Mouse (Mus musculus) hindbrain, embryonic 12.5 days (tissue): Measurements from ENCODE around the gene Col5a1. TPM values are rescaled to one million over a fixed set of nuclear protein-coding genes. Genes with fewer than 3 reads are reported as not detected.

Experiments
- ATAC-seq: fragments of 200-750 bp; cut with Nextera tagmentation; 2 replicates; pipeline ENCODE4 v1.8.0; 2017; ENCODE audit warnings: moderate TSS enrichment; ENCODE audit not compliant: low FRiP score
- H3K27ac ChIP-seq: fragments of 300-500 bp; sonication (generic); 2 replicates; pipeline ENCODE4 v1.5.1; 2016; ENCODE audit warnings: mild to moderate bottlenecking
- H3K27me3 ChIP-seq: fragments of 300-500 bp; sonication (generic); 2 replicates; pipeline ENCODE4 v1.6.1; 2016; ENCODE audit warnings: mild to moderate bottlenecking
- H3K36me3 ChIP-seq: fragments of 300-500 bp; sonication (generic); 2 replicates; pipeline ENCODE4 v1.6.1; 2016; ENCODE audit warnings: mild to moderate bottlenecking
- H3K4me1 ChIP-seq: fragments of 300-500 bp; sonication (generic); 2 replicates; pipeline ENCODE4 v1.6.1; 2016
- H3K4me2 ChIP-seq: fragments of 300-500 bp; sonication (generic); replicated peaks from 2 replicates; pipeline ENCODE4 v1.6.1; 2016; ENCODE audit warnings: mild to moderate bottlenecking
- H3K4me3 ChIP-seq: fragments of 300-500 bp; sonication (generic); 2 replicates; pipeline ENCODE4 v1.5.1; 2016; ENCODE audit warnings: mild to moderate bottlenecking
- H3K9ac ChIP-seq: fragments of 300-500 bp; sonication (generic); 2 replicates; pipeline ENCODE4 v1.6.1; 2016; ENCODE audit warnings: mild to moderate bottlenecking, moderate library complexity
- H3K9me3 ChIP-seq: fragments of 300-500 bp; sonication (generic); replicated peaks from 2 replicates; pipeline ENCODE4 v1.6.1; 2016; ENCODE audit warnings: mild to moderate bottlenecking
- WGBS: fragments of 180-500 bp; shearing (Covaris S2); methylation state at CpG from one replicate; pipeline ENCODE4 v1.1.7; 2016; 5-methylcytosine and 5-hydroxymethylcytosine counted together
- polyA plus RNA-seq: library from polyadenylated mRNA; unstranded; fragments of >200 nt; fragmentation: Nextera tagmentation; extraction: Ambion mirVana; gene quantifications from 2 replicates; pipeline ENCODE4 v1.2.1, GENCODE M21; 2016

Gene Col5a1
- polyA plus RNA-seq, 1 experiment from 2014 or later, result 45.9 TPM

DNA sequence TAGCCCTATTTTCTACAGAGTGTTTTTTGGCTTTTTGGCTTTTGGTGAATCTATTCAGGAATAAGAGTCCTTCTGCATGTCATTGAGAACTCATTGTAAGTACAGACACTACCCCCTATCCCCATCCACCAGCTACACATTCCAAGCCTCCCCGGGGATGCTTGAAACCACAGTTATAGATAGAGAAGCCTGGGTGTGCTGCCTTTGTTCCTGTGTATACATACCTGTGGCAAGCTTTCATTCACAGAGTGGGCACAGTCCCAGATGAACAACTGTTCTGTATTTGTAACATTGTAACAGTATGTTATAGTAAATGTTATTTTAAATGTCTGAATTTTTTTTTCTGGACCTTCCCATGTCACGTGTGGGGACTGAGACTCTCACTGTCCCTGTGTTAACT, 19.2 kb downstream of the Col5a1 start:
- no peak overlapping the region for H3K9ac ChIP-seq
- no peaks in the 10 kb centered on the region for H3K27me3 ChIP-seq
- no peaks in the 10 kb centered on the region for H3K36me3 ChIP-seq
- no peak overlapping the region for H3K4me3 ChIP-seq
- no peak overlapping the region for H3K27ac ChIP-seq
- H3K4me2 ChIP-seq, result no peak overlapping the region
- H3K9me3 ChIP-seq, result no peaks in the 10 kb centered on the region
- WGBS, result 84% methylated on average over 2 of the region's 2 CpGs
- 0 out of 2 replicates have a peak, but pooled peaks cover 5% of the 10 kb centered on the region for H3K4me1 ChIP-seq
- no peak for ATAC-seq

DNA sequence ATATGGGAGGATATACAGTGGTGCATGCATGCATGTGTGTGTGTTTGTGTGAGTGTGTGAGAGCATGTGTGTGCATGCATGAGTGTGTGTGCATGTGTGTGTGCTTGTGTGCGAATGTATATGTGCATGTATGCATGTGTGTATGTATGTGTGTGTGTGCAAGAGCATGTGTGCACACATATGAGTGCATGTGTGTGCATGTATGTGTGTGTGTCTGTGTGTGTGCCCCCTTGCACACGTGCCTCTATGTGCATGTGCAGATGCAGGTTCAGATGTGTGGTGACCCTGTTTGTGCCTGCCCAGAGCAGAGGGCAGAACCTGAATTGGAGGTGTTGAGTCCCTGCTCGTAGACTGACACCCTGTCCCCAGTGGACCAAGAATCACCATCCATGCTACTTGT, 24.3 kb downstream of the Col5a1 start:
- H3K27ac ChIP-seq, result no peak overlapping the region
- H3K36me3 ChIP-seq, result no peaks in the 10 kb centered on the region
- no peak for ATAC-seq
- H3K9ac ChIP-seq, result no peak overlapping the region
- 81% methylated on average over 3 of the region's 3 CpGs for WGBS
- no peak overlapping the region for H3K4me3 ChIP-seq
- H3K9me3 ChIP-seq, result no peaks in the 10 kb centered on the region
- no peak overlapping the region for H3K4me2 ChIP-seq
- H3K27me3 ChIP-seq, result no peaks in the 10 kb centered on the region
- H3K4me1 ChIP-seq, result no peaks in the 10 kb centered on the region

DNA sequence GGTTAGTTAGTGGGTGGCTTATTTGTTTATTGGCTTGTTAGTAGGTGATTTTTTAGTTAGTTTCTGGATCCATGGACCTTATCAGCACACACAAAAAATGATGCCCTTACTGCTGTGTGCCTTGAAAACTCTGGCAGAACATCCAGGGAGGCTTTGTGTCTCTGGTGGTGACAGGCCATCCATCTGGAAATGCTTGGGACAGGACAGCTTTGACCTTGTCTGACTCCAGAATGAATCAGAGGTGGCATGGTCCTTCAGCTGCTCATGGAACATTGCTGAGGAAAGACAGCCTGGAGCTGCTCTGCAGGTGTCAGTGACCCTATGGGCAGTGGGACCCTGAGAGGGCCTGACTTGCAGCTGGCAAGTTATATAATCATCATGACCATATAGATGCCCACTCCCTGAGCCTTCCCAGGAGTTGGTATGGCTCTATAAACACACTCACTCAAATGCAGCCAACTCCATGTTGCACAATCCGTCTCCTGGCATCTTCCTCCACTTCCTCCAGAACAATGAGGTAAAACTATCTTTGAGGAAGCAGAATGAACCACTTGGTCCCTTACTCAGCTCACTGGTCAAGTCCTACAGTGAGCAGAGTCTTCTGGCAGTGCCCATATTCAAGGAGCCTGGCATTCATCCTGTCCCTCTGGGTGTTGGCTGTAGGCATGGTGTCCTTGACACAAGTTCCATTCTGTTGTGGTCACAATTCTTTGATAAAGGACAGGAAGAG, 26.5 kb downstream of the Col5a1 start:
- ATAC-seq, result no peak
- H3K4me1 ChIP-seq, result 0 out of 2 replicates have a peak, but pooled peaks cover 8% of the 10 kb centered on the region
- H3K9ac ChIP-seq, result no peak overlapping the region
- no peaks in the 10 kb centered on the region for H3K9me3 ChIP-seq
- H3K27ac ChIP-seq, result no peak overlapping the region
- no peak overlapping the region for H3K4me2 ChIP-seq
- WGBS, result 90% methylated on average over 1 of the region's 1 CpGs
- no peak overlapping the region for H3K4me3 ChIP-seq
- no peaks in the 10 kb centered on the region for H3K36me3 ChIP-seq
- no peaks in the 10 kb centered on the region for H3K27me3 ChIP-seq

GRCm38 (mm10) chr2:27915726-27916125, 29.5 kb downstream of the Col5a1 start:
- Histone ChIP-seq H3K9me3 (no peaks in the 10 kb centered on the region), H3K4me3 (no peak overlapping the region), H3K27ac (no peak overlapping the region), H3K4me1 (0 out of 2 replicates have a peak, but pooled peaks cover 8% of the 10 kb centered on the region), H3K4me2 (no peak overlapping the region), H3K27me3 (no peaks in the 10 kb centered on the region), H3K9ac (no peak overlapping the region), H3K36me3 (no peaks in the 10 kb centered on the region)
- 81% methylated on average over 4 of the region's 4 CpGs for WGBS
- ATAC-seq, result no peak

DNA sequence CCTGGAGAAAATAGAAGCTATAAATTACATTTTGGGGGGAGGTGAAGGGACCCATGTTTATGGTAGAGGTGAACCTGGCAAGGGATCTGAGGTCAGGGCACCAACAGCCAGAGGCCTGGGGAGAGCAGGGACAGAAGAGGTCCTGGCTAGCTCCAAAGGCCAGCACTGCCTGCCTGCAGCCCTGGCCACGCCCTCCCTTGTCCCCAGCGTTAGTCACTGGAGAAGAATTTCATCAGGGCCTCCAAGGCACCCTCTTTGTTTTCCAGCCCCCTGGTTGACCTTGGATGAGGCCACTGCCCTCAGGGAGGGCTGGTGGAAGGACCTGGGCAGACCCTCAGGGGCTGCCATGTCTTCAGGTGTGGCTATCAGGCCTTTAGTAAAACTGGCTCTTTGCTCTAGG, 30.1 kb downstream of the Col5a1 start:
- Histone ChIP-seq H3K36me3 (no peaks in the 10 kb centered on the region), H3K27ac (no peak overlapping the region), H3K4me2 (no peak overlapping the region), H3K4me3 (no peak overlapping the region), H3K4me1 (0 out of 2 replicates have a peak, but pooled peaks cover 8% of the 10 kb centered on the region), H3K9me3 (no peaks in the 10 kb centered on the region), H3K27me3 (no peaks in the 10 kb centered on the region), H3K9ac (no peak overlapping the region)
- no peak for ATAC-seq
- 44% methylated on average over 2 of the region's 2 CpGs for WGBS

DNA sequence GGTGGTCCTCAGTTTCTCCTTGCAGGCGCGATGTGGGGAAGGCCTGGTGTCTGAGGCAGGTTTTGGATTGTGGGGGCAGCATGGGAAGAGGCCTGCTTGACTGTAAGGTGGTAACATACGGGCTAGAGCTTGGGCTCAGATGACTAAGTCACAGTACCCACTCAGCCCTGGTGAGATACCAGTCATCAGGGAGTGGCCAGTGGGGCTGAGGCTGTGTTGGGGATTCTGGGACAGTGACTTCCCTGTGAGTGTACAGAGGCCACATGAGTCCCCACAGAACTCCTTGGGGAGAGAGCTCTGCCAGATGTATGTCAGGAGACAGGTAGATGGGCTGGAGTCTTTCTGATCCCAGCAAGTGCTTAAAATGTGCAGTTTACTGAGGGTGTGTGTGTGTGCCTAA, 31.0 kb downstream of the Col5a1 start:
- H3K4me3 ChIP-seq, result no peak overlapping the region
- no peak overlapping the region for H3K4me2 ChIP-seq
- ATAC-seq, result no peak
- H3K4me1 ChIP-seq, result 0 out of 2 replicates have a peak, but pooled peaks cover 8% of the 10 kb centered on the region
- no peaks in the 10 kb centered on the region for H3K9me3 ChIP-seq
- WGBS, result 95% methylated on average over 3 of the region's 3 CpGs
- H3K9ac ChIP-seq, result no peak overlapping the region
- no peaks in the 10 kb centered on the region for H3K36me3 ChIP-seq
- H3K27me3 ChIP-seq, result no peaks in the 10 kb centered on the region
- no peak overlapping the region for H3K27ac ChIP-seq

DNA sequence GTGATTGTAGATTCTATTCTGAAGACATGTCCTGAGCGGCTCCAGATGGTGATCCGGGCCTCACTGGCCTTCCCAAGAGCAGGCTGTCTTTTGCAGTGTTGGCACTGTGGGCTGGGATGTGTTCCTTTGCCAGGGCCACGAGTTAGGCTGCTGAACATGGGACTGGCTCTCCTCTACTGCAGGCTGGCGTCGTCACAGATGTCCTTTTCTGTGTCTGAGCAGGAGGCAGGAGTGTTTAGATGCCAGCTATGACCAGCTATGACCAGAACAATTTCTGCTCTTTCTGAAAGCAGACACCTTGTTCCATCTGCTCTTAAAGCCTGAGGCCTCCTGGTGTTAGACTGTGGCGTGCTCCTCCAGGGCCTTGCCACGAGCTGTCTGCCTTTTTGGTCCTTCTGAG, 31.9 kb downstream of the Col5a1 start:
- no peak overlapping the region for H3K9ac ChIP-seq
- H3K27me3 ChIP-seq, result no peaks in the 10 kb centered on the region
- WGBS, result 79% methylated on average over 7 of the region's 7 CpGs
- ATAC-seq, result no peak
- H3K36me3 ChIP-seq, result no peaks in the 10 kb centered on the region
- H3K4me3 ChIP-seq, result no peak overlapping the region
- H3K9me3 ChIP-seq, result no peaks in the 10 kb centered on the region
- H3K27ac ChIP-seq, result no peak overlapping the region
- H3K4me1 ChIP-seq, result 0 out of 2 replicates have a peak, but pooled peaks cover 8% of the 10 kb centered on the region
- H3K4me2 ChIP-seq, result no peak overlapping the region

DNA sequence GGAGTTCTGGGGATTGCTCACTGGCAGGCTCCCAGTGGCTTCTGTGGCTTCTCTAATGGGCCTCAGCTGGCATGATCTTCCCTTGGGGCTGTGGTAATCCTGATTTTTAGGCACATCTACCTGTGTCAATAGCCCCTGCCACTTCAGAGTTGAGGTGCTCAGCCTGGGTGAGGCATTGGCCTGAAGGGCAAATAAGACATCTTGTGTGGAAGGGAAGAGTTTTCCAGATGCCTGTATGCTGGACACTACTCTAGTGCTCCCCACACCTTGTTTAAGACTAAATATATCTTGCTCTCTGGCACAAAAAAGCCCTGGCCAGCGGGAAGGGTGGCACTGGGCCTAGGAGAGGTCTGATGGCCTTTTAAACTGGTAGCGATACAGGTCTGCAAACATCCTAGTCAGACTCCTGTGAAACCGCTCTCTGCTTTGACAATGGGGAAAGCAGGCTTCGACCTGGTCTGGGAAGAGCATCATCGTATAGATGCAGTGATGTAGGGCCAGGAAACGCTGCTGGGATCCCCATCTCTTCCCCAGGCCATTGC, 33.2 kb downstream of the Col5a1 start:
- no peak for ATAC-seq

DNA sequence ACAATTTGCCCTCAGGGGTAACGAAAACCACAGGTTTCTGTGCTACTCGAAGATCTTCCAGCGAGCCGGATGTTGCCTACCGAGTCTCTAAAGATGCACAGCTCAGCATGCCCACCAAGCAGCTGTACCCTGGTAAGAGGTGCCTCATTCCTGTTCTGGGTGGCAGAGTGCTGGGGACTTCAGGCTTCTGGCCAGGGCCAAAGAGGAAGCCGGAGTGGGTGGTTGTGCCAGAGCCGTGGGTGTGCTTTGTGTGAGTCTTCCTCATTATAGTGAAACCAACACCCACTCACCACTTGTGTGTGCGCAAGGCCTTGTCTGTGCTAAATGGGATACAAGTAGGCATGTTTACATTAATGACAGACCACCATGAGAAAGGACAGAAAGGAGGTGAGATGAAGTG, 35.8 kb downstream of the Col5a1 start:
- Histone ChIP-seq H3K27ac (no peak overlapping the region), H3K9me3 (no peaks in the 10 kb centered on the region), H3K9ac (no peak overlapping the region), H3K27me3 (no peaks in the 10 kb centered on the region), H3K4me1 (no peaks in the 10 kb centered on the region), H3K4me3 (no peak overlapping the region), H3K4me2 (no peak overlapping the region), H3K36me3 (no peaks in the 10 kb centered on the region)
- no peak for ATAC-seq
- 96% methylated on average over 8 of the region's 8 CpGs for WGBS

More for the DNA sequence above, 33.2 kb downstream of the Col5a1 start:
- H3K4me1 ChIP-seq, result 0 out of 2 replicates have a peak, but pooled peaks cover 8% of the 10 kb centered on the region
- no peak overlapping the region for H3K27ac ChIP-seq
- no peaks in the 10 kb centered on the region for H3K36me3 ChIP-seq
- H3K9me3 ChIP-seq, result no peaks in the 10 kb centered on the region
- no peaks in the 10 kb centered on the region for H3K27me3 ChIP-seq
- no peak overlapping the region for H3K4me2 ChIP-seq
- WGBS, result 88% methylated on average over 6 of the region's 6 CpGs
- no peak overlapping the region for H3K9ac ChIP-seq
- H3K4me3 ChIP-seq, result no peak overlapping the region

- H3K27ac ChIP-seq, result no peak overlapping the region
- WGBS, result 91% methylated on average over 6 of the region's 6 CpGs
- no peak overlapping the region for H3K9ac ChIP-seq
- H3K27me3 ChIP-seq, result no peaks in the 10 kb centered on the region
- H3K4me2 ChIP-seq, result no peak overlapping the region
- H3K36me3 ChIP-seq, result no peaks in the 10 kb centered on the region
- ATAC-seq, result no peak
- no peak overlapping the region for H3K4me3 ChIP-seq
- no peaks in the 10 kb centered on the region for H3K4me1 ChIP-seq
- no peaks in the 10 kb centered on the region for H3K9me3 ChIP-seq
These were observed 37.5 kb downstream of the Col5a1 start for GRCm38 (mm10) chr2:27923718-27924117.

GRCm38 (mm10) chr2:27924463-27924862, 38.2 kb downstream of the Col5a1 start:
- no peak overlapping the region for H3K4me2 ChIP-seq
- no peak overlapping the region for H3K9ac ChIP-seq
- H3K36me3 ChIP-seq, result no peaks in the 10 kb centered on the region
- WGBS, result 79% methylated on average over 3 of the region's 3 CpGs
- no peak overlapping the region for H3K4me3 ChIP-seq
- H3K9me3 ChIP-seq, result no peaks in the 10 kb centered on the region
- no peaks in the 10 kb centered on the region for H3K4me1 ChIP-seq
- H3K27ac ChIP-seq, result no peak overlapping the region
- ATAC-seq, result no peak
- H3K27me3 ChIP-seq, result no peaks in the 10 kb centered on the region

DNA sequence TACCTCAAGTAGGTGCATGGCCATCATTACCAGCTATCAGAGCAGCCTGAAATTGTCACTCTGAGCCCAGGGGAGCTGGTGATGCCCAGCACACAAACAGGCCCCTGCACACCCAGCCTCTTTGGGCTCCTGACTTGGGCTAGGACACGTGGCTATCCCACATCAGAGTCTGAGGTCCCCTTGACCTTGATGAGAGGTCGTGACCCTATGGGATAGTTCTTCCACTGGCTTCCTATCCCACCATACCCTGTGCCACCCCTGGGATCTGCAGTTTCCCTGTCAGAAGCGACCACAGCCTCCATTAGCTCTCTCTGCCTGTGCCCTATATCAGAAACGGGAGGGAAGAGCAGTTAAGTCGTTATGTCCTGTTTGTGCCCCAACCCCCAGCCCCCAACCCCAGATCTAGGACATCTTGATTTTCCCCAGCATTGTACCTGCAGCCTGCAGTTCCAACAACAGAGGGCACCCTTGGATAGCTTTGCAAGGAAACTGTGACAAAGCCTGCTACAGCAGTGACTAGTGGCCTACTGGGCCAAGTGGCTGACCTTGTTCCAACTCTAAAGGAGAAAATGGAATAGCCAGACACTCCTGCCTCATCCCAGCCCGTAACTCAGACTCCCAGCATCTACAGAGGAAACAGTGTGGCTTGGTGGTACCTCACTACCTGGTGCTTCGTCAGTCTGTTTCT, 40.4 kb downstream of the Col5a1 start:
- H3K9me3 ChIP-seq, result no peaks in the 10 kb centered on the region
- no peak overlapping the region for H3K9ac ChIP-seq
- no peak overlapping the region for H3K27ac ChIP-seq
- no peak overlapping the region for H3K4me2 ChIP-seq
- no peaks in the 10 kb centered on the region for H3K36me3 ChIP-seq
- no peak overlapping the region for H3K4me3 ChIP-seq
- 53% methylated on average over 7 of the region's 7 CpGs for WGBS
- H3K4me1 ChIP-seq, result 0 out of 2 replicates have a peak, but pooled peaks cover 3% of the 10 kb centered on the region
- no peaks in the 10 kb centered on the region for H3K27me3 ChIP-seq
- no peak for ATAC-seq
